Mouse (Mus musculus): ENCODE results near the gene Rpl19.
A peak's percentile ranks its signal among the peaks of the same experiment; 100 is the strongest.

Rpl19 gene

GRCm38 (mm10) chr11:97998898-97999608 lies 27.5 kb upstream of the Rpl19 start:
- no peak for DNase-seq (ENCODE audit: low read depth, low spot score)

GRCm38 (mm10) chr11:97999748-98000147 lies 26.8 kb upstream of the Rpl19 start:
- DNase-seq (ENCODE audit: low read depth, low spot score): no peak

GRCm38 (mm10) chr11:98000378-98001140 lies 26.0 kb upstream of the Rpl19 start:
- DNase-seq (ENCODE audit: low read depth, low spot score): no peak

GRCm38 (mm10) chr11:98001351-98001824 lies 25.1 kb upstream of the Rpl19 start:
- DNase-seq (ENCODE audit: low read depth, low spot score): no peak

GRCm38 (mm10) chr11:98001986-98002385 lies 24.5 kb upstream of the Rpl19 start:
- no peak for DNase-seq (ENCODE audit: low read depth, low spot score)

- DNase-seq (ENCODE audit: low read depth, low spot score): peak; percentile 83
Measured at GRCm38 (mm10) chr11:98002627-98003026, 23.9 kb upstream of the Rpl19 start.

- DNase-seq (ENCODE audit: low read depth, low spot score): no peak
Measured at GRCm38 (mm10) chr11:98003171-98003671, 23.3 kb upstream of the Rpl19 start.

GRCm38 (mm10) chr11:98004161-98004560 lies 22.3 kb upstream of the Rpl19 start:
- no peak for DNase-seq (ENCODE audit: low read depth, low spot score)

- no peak for DNase-seq (ENCODE audit: low read depth, low spot score)
Measured at GRCm38 (mm10) chr11:98005076-98005475, 21.4 kb upstream of the Rpl19 start.

GRCm38 (mm10) chr11:98005686-98006085 lies 20.8 kb upstream of the Rpl19 start:
- no peak for DNase-seq (ENCODE audit: low read depth, low spot score)

GRCm38 (mm10) chr11:98008087-98008486 lies 18.4 kb upstream of the Rpl19 start:
- no peak for DNase-seq (ENCODE audit: low read depth, low spot score)

GRCm38 (mm10) chr11:98011716-98012115 lies 14.8 kb upstream of the Rpl19 start:
- no peak for DNase-seq (ENCODE audit: low read depth, low spot score)

GRCm38 (mm10) chr11:98012831-98013230 lies 13.7 kb upstream of the Rpl19 start:
- DNase-seq (ENCODE audit: low read depth, low spot score): no peak

- no peak for DNase-seq (ENCODE audit: low read depth, low spot score)
Measured at GRCm38 (mm10) chr11:98016177-98016576, 10.3 kb upstream of the Rpl19 start.

- DNase-seq (ENCODE audit: low read depth, low spot score): no peak
Measured at GRCm38 (mm10) chr11:98016824-98017223, 9.7 kb upstream of the Rpl19 start.

GRCm38 (mm10) chr11:98018222-98018621 lies 8.3 kb upstream of the Rpl19 start:
- DNase-seq (ENCODE audit: low read depth, low spot score): no peak

GRCm38 (mm10) chr11:98018858-98019641 lies 7.5 kb upstream of the Rpl19 start:
- DNase-seq (ENCODE audit: low read depth, low spot score): no peak

- no peak for DNase-seq (ENCODE audit: low read depth, low spot score)
Measured at GRCm38 (mm10) chr11:98019883-98020610, 6.5 kb upstream of the Rpl19 start.

GRCm38 (mm10) chr11:98020710-98021109 lies 5.8 kb upstream of the Rpl19 start:
- no peak for DNase-seq (ENCODE audit: low read depth, low spot score)

GRCm38 (mm10) chr11:98021118-98021517 lies 5.4 kb upstream of the Rpl19 start:
- DNase-seq (ENCODE audit: low read depth, low spot score): no peak

GRCm38 (mm10) chr11:98021565-98022252 lies 4.8 kb upstream of the Rpl19 start:
- DNase-seq (ENCODE audit: low read depth, low spot score): no peak
